Mouse (Mus musculus) neutrophil, adult 5-6 weeks (primary cell): Measurements from ENCODE around the gene 4930442H23Rik. TPM values are rescaled to one million over a fixed set of nuclear protein-coding genes. Genes with fewer than 3 reads are reported as not detected.
"Not testable (repeated sequence)": the region's sequence is repeated elsewhere in the genome, so short reads cannot be mapped to it uniquely, and the experiment has no call there.

Experiments used
- ATAC-seq: fragments of 151-379, 151-347 bp; 2 replicates; pipeline ENCODE4 v1.8.0; 2017; ENCODE audit warnings: mild to moderate bottlenecking, moderate TSS enrichment; ENCODE audit not compliant: insufficient number of reproducible peaks, poor library complexity, low FRiP score, severe bottlenecking; ENCODE audit errors: extremely low read depth
- total RNA-seq: library from RNA; stranded (forward); fragments of 200-1000 nt; gene quantifications from 2 replicates; pipeline ENCODE4 v1.2.3, GENCODE M21; 2017

The 4930442H23Rik gene
- not detected in 2 replicates for total RNA-seq

GRCm38 (mm10) chr10:81183805-81184204 lies at the start of gene 4930442H23Rik:
4930442H23Rik (minus strand) TSS chr10:81183849.
- ATAC-seq: no peak

GRCm38 (mm10) chr10:81233226-81233585 lies 49.6 kb upstream of the 4930442H23Rik start:
- no peak for ATAC-seq

- ATAC-seq: peak; percentile 81
These were observed 49.1 kb upstream of the 4930442H23Rik start, which contains the start of gene Zfr2 for GRCm38 (mm10) chr10:81232580-81233225. Zfr2 (plus strand) TSS chr10:81233155.

GRCm38 (mm10) chr10:81231436-81231835 lies 47.8 kb upstream of the 4930442H23Rik start:
- ATAC-seq: no peak

- no peak for ATAC-seq
These were observed 47.0 kb upstream of the 4930442H23Rik start, which contains the start of gene Atcay for GRCm38 (mm10) chr10:81230438-81231332. Atcay (minus strand) TSS chr10:81230833.

GRCm38 (mm10) chr10:81229735-81230437 lies 46.2 kb upstream of the 4930442H23Rik start:
- ATAC-seq: no peak

- not testable (repeated sequence) for ATAC-seq
These were observed 40.1 kb upstream of the 4930442H23Rik start for GRCm38 (mm10) chr10:81223731-81224130.

- peak; percentile 50; the same call in 1 of the 2 replicates for ATAC-seq
These were observed 37.9 kb upstream of the 4930442H23Rik start for GRCm38 (mm10) chr10:81221402-81222015.

GRCm38 (mm10) chr10:81217964-81218363 lies 34.3 kb upstream of the 4930442H23Rik start:
- ATAC-seq: peak; percentile 68

GRCm38 (mm10) chr10:81217267-81217666 lies 33.6 kb upstream of the 4930442H23Rik start:
- ATAC-seq: not testable (repeated sequence)

- ATAC-seq: no peak
These were observed 33.2 kb upstream of the 4930442H23Rik start for GRCm38 (mm10) chr10:81216810-81217209.

- no peak for ATAC-seq
These were observed 32.6 kb upstream of the 4930442H23Rik start for GRCm38 (mm10) chr10:81216260-81216659.

GRCm38 (mm10) chr10:81210154-81210553 lies 26.5 kb upstream of the 4930442H23Rik start:
- no peak for ATAC-seq

GRCm38 (mm10) chr10:81204137-81204536 lies 20.5 kb upstream of the 4930442H23Rik start:
- ATAC-seq: no peak

- ATAC-seq: no peak
These were observed 19.5 kb upstream of the 4930442H23Rik start for GRCm38 (mm10) chr10:81202978-81203720.

- no peak for ATAC-seq
These were observed 18.4 kb upstream of the 4930442H23Rik start, which contains the start of gene Nmrk2 for GRCm38 (mm10) chr10:81201807-81202758. Nmrk2 (minus strand) TSS chr10:81202051.

GRCm38 (mm10) chr10:81200605-81201287 lies 17.1 kb upstream of the 4930442H23Rik start:
- ATAC-seq: no peak
